Mouse (Mus musculus): ENCODE results near the gene Helq. TPM values are rescaled to one million over a fixed set of nuclear protein-coding genes. Genes with fewer than 3 reads are reported as not detected.

The Helq gene
- polyA plus RNA-seq, 1 experiment = 12.8 TPM

GRCm38 (mm10) chr5:100779002-100779401, 19.4 kb downstream of the Helq start:
- no peak for DNase-seq (ENCODE audit: low spot score)

- DNase-seq (ENCODE audit: low spot score) = no peak
Measured at GRCm38 (mm10) chr5:100776900-100777299, 21.5 kb downstream of the Helq start.

- DNase-seq (ENCODE audit: low spot score) = no peak
Measured at GRCm38 (mm10) chr5:100775778-100776404, 22.5 kb downstream of the Helq start.

- DNase-seq (ENCODE audit: low spot score) = no peak
Measured at GRCm38 (mm10) chr5:100771575-100771974, 26.8 kb downstream of the Helq start.

GRCm38 (mm10) chr5:100766026-100766425, 32.4 kb downstream of the Helq start:
- no peak for DNase-seq (ENCODE audit: low spot score)

GRCm38 (mm10) chr5:100761736-100762135, 36.7 kb downstream of the Helq start:
- DNase-seq (ENCODE audit: low spot score) = no peak

- DNase-seq (ENCODE audit: low spot score) = no peak
Measured at GRCm38 (mm10) chr5:100760049-100760663, 38.2 kb downstream of the Helq start.

- DNase-seq (ENCODE audit: low spot score) = no peak
Measured at GRCm38 (mm10) chr5:100758121-100758520, 40.3 kb downstream of the Helq start.

GRCm38 (mm10) chr5:100753407-100753806, 45.0 kb downstream of the Helq start:
- DNase-seq (ENCODE audit: low spot score) = no peak

GRCm38 (mm10) chr5:100751655-100752054, 46.7 kb downstream of the Helq start:
- DNase-seq (ENCODE audit: low spot score) = no peak

GRCm38 (mm10) chr5:100750617-100751255, 47.7 kb downstream of the Helq start:
- no peak for DNase-seq (ENCODE audit: low spot score)

- no peak for DNase-seq (ENCODE audit: low spot score)
Measured at GRCm38 (mm10) chr5:100738802-100739201, 59.6 kb downstream of the Helq start.

- DNase-seq (ENCODE audit: low spot score) = no peak
Measured at GRCm38 (mm10) chr5:100736919-100737318, 61.5 kb downstream of the Helq start.

- DNase-seq (ENCODE audit: low spot score) = no peak
Measured at GRCm38 (mm10) chr5:100734535-100734934, 63.9 kb downstream of the Helq start.

GRCm38 (mm10) chr5:100728757-100729156, 69.6 kb downstream of the Helq start:
- DNase-seq (ENCODE audit: low spot score) = no peak

GRCm38 (mm10) chr5:100726001-100726400, 72.4 kb downstream of the Helq start:
- no peak for DNase-seq (ENCODE audit: low spot score)

- peak; percentile 26 for DNase-seq (ENCODE audit: low spot score)
Measured at GRCm38 (mm10) chr5:100719235-100720088, 78.9 kb downstream of the Helq start, which contains the start of gene Hpse. Gene Hpse (minus strand): TSS chr5:100719716.

- no peak for DNase-seq (ENCODE audit: low spot score)
Measured at GRCm38 (mm10) chr5:100716762-100717161, 81.6 kb downstream of the Helq start.

Data from urinary bladder, adult 2 months (tissue).